Mouse (Mus musculus) heart, postnatal 36 days (tissue): ENCODE measurements around the gene Cfap69. TPM values are rescaled to one million over a fixed set of nuclear protein-coding genes. Genes with fewer than 3 reads are reported as not detected.

ENCODE experiments used
- total RNA-seq, 2 experiments: library from RNA; stranded (reverse); gene quantifications; 2 replicates each; pipeline ENCODE4 v1.2.3; 2021

Gene Cfap69
- total RNA-seq, 2 experiments from 2014 or later, result 0.28 to 0.73 TPM

Other genes starting within 250 kb of the Cfap69 start
- 10 to 100 TPM in 1 of 2 experiments, 1 to 10 TPM in 1; 8.6 to 10.6 TPM for gene Cdk14, start 243.9 kb downstream of the Cfap69 start, total RNA-seq
- not detected for gene 1700015F17Rik, start 185.1 kb downstream of the Cfap69 start, total RNA-seq
- gene Cldn12, start 149.3 kb downstream of the Cfap69 start, total RNA-seq, result 10 to 100 TPM; 19.0 to 23.5 TPM
- gene Gtpbp10, start 104.7 kb downstream of the Cfap69 start, total RNA-seq, result 10 to 100 TPM; 10.6 to 10.9 TPM
- not detected for gene Gm8773, start 90.4 kb downstream of the Cfap69 start, total RNA-seq
- under 1 TPM; 0.60 to 0.72 TPM for gene Steap2, start 30.3 kb upstream of the Cfap69 start, total RNA-seq
- gene Steap1, start 85.1 kb upstream of the Cfap69 start, total RNA-seq, result under 1 TPM in 1 of 2 experiments, not detected in 1; 0.22 TPM